30 mouse cellular contexts compared by ENCODE assay signal in genomic region chr11:20887044-20887443, GRCm38 (mm10). TPM values are rescaled to one million over a fixed set of nuclear protein-coding genes. Genes with fewer than 3 reads are reported as not detected.
DNase-seq lines count a peak whose midpoint lies in the region; ATAC-seq lines count a peak whose summit lies in the region.
"Had no signal": no experiment of that assay in that cellular context is flagged by ENCODE, and none has a peak within 500 bp of the region (broad histone marks: within the 10 kb centered on the region; RNA-seq: fewer than 3 reads in every experiment).

No protein-coding gene starts in this region.

- H3K4me3 ChIP-seq in lung, embryonic 15.5 days: no peak overlapping the region
- H3K4me3 ChIP-seq in stomach, embryonic 15.5 days (replicated peaks): no peak overlapping the region
- H3K4me3 ChIP-seq: forebrain, embryonic 10.5 days; forebrain, embryonic 15.5 days; liver, embryonic 15.5 days; megakaryocyte, embryonic 14.5 days; midbrain, embryonic 13.5 days had no signal

- DNase-seq in lung, postnatal 4 days: no peak
- DNase-seq in 3T3-L1 (ENCODE audit: low read depth, low spot score): peak; percentile 65
- DNase-seq in fat pad, adult 2 months (ENCODE audit: extremely low read depth, low read depth, low spot score): peak; percentile 16
- no peak for DNase-seq in adrenal gland, postnatal 25 days
- no peak for DNase-seq in gastrocnemius, postnatal 10 days
- DNase-seq: adrenal gland, postnatal 14 days; cerebellum, adult 18-20 months; cerebellum, postnatal 10 days; gastrocnemius, postnatal 36 days; heart, adult 18-20 months; heart, postnatal 4 days; kidney, adult 8-10 months; kidney, postnatal 10 days; liver; lung, postnatal 36 days; retina, postnatal 1 day; right cerebral cortex, postnatal 25 days; spleen, adult 18-20 months; thymus, postnatal 4 days had no signal

- no peaks in the 10 kb centered on the region for H3K4me1 ChIP-seq in lung, embryonic 15.5 days
- no peaks in the 10 kb centered on the region for H3K4me1 ChIP-seq in stomach, embryonic 15.5 days
- H3K4me1 ChIP-seq: forebrain, embryonic 15.5 days; liver, embryonic 15.5 days; midbrain, embryonic 13.5 days had no signal

- H3K4me2 ChIP-seq in lung, embryonic 15.5 days: no peak overlapping the region
- H3K4me2 ChIP-seq in stomach, embryonic 15.5 days: no peak overlapping the region
- H3K4me2 ChIP-seq: forebrain, embryonic 15.5 days; heart, embryonic 11.5 days; hindbrain, embryonic 14.5 days; liver, embryonic 15.5 days; midbrain, embryonic 13.5 days had no signal

- no peak overlapping the region for H3K9ac ChIP-seq in lung, embryonic 15.5 days
- no peak overlapping the region for H3K9ac ChIP-seq in stomach, embryonic 15.5 days
- H3K9ac ChIP-seq: forebrain, embryonic 15.5 days; hindbrain, embryonic 14.5 days; liver, embryonic 15.5 days; midbrain, embryonic 13.5 days had no signal

- H3K27me3 ChIP-seq in lung, embryonic 15.5 days: no peaks in the 10 kb centered on the region
- H3K27me3 ChIP-seq in stomach, embryonic 15.5 days (replicated peaks): no peaks in the 10 kb centered on the region
- H3K27me3 ChIP-seq: forebrain, embryonic 15.5 days; midbrain, embryonic 13.5 days; Patski had no signal

- H3K9me3 ChIP-seq in lung, embryonic 15.5 days: no peaks in the 10 kb centered on the region
- no peaks in the 10 kb centered on the region for H3K9me3 ChIP-seq in stomach, embryonic 15.5 days
- H3K9me3 ChIP-seq: forebrain, embryonic 10.5 days; forebrain, embryonic 15.5 days; G1E; liver, embryonic 15.5 days; midbrain, embryonic 13.5 days had no signal

- peak overlapping the region; percentile 36; the same call in 1 of the 2 replicates for H3K27ac ChIP-seq in lung, embryonic 15.5 days
- H3K27ac ChIP-seq in stomach, embryonic 15.5 days: no peak overlapping the region; the same call in 1 of the 2 replicates
- H3K27ac ChIP-seq: forebrain, embryonic 10.5 days; forebrain, embryonic 15.5 days; hindbrain, embryonic 14.5 days; liver, embryonic 15.5 days; midbrain, embryonic 13.5 days had no signal

- ATAC-seq in lung, embryonic 15.5 days (ENCODE audit: borderline replicate concordance, extremely low read depth, low FRiP score, low TSS enrichment): peak; percentile 69; the same call in 1 of the 2 replicates
- 0 out of 2 replicates have a peak, but pooled peaks have one; percentile 31 for ATAC-seq in stomach, embryonic 15.5 days (ENCODE audit: insufficient read depth, low FRiP score, low read depth)
- ATAC-seq: forebrain, embryonic 15.5 days; midbrain, embryonic 13.5 days; Patski had no signal

- H3K36me3 ChIP-seq in lung, embryonic 15.5 days: no peaks in the 10 kb centered on the region
- H3K36me3 ChIP-seq in stomach, embryonic 15.5 days: no peaks in the 10 kb centered on the region
- H3K36me3 ChIP-seq: forebrain, embryonic 10.5 days; forebrain, embryonic 15.5 days; G1E; liver, embryonic 15.5 days; midbrain, embryonic 13.5 days had no signal

- 69% methylated on average over 2 of the region's 2 CpGs for WGBS in lung, embryonic 15.5 days
- 68% methylated on average over 2 of the region's 2 CpGs for WGBS in stomach, embryonic 15.5 days

RNA-seq across cellular contexts. Expression of gene Lgalsl, which starts 56.2 kb away (rescaled TPM):
- polyA plus RNA-seq in lung, embryonic 15.5 days (2015; fragmentation: Nextera tagmentation; extraction: Ambion mirVana): 52.3 and 54.4 TPM in 2 replicates
- polyA plus RNA-seq in stomach, embryonic 15.5 days (2015; fragmentation: Nextera tagmentation; extraction: Ambion mirVana): 34.0 and 36.5 TPM in 2 replicates
- 26.2 and 32.5 TPM in 2 replicates for total RNA-seq in adrenal gland, postnatal 25 days (2021)
- 10 to 100 TPM; 61.6 to 64.2 TPM for total RNA-seq in gastrocnemius, postnatal 10 days (2021)
- polyA plus RNA-seq: G1E had no signal

Comparison
In these comparisons a context has a peak if more than half of its experiments do, and no peak if none do; other contexts are left out.
1. DNase-seq: peak in 3T3-L1 (single experiment) and fat pad, adult 2 months (single experiment); none in lung, postnatal 4 days (0 of 2), adrenal gland, postnatal 25 days (single experiment) and gastrocnemius, postnatal 10 days (single experiment).